In genomic region chr19:42827843-42828242, GRCm38 (mm10) we compare ENCODE assay signal across 20 mouse cellular contexts.
"Had no signal": no experiment of that assay in that cellular context is flagged by ENCODE, and none has a peak within 500 bp of the region (broad histone marks: within the 10 kb centered on the region; RNA-seq: fewer than 3 reads in every experiment).

No protein-coding gene starts in this region.

- H3K4me1 ChIP-seq: liver, embryonic 13.5 days; midbrain, embryonic 12.5 days; midbrain, embryonic 15.5 days; neural tube, embryonic 12.5 days; neural tube, embryonic 15.5 days had no signal

- H3K4me3 ChIP-seq: left cerebral cortex, adult 2 months; liver, embryonic 13.5 days; midbrain, embryonic 12.5 days; midbrain, embryonic 15.5 days; neural tube, embryonic 12.5 days; neural tube, embryonic 15.5 days had no signal

- H3K27me3 ChIP-seq: liver, embryonic 13.5 days; midbrain, embryonic 12.5 days; midbrain, embryonic 15.5 days; neural tube, embryonic 12.5 days; neural tube, embryonic 15.5 days had no signal

- H3K9ac ChIP-seq: liver, embryonic 13.5 days; midbrain, embryonic 12.5 days; midbrain, embryonic 15.5 days; neural tube, embryonic 12.5 days; neural tube, embryonic 15.5 days had no signal

- H3K27ac ChIP-seq: hindbrain, postnatal 0 days; left cerebral cortex, adult 2 months; liver, embryonic 13.5 days; macrophage; midbrain, embryonic 12.5 days; midbrain, embryonic 15.5 days; neural tube, embryonic 12.5 days; neural tube, embryonic 15.5 days had no signal

- ATAC-seq: hindbrain, postnatal 0 days; inflammation-experienced regulatory T-cells, adult 6 months; intestine, embryonic 16.5 days; midbrain, embryonic 15.5 days had no signal

- DNase-seq: kidney, adult 18-20 months; kidney, adult 9 months; kidney, postnatal 25 days; layer of hippocampus, postnatal 36 days; liver, embryonic 13.5 days; right cerebral cortex, adult 18-20 months; right cerebral cortex, postnatal 14 days; right cerebral cortex, postnatal 4 days; thymus, adult 2 months; thymus, postnatal 14 days; thymus, postnatal 4 days had no signal

- H3K9me3 ChIP-seq: liver, embryonic 13.5 days; midbrain, embryonic 12.5 days; midbrain, embryonic 15.5 days; neural tube, embryonic 12.5 days; neural tube, embryonic 15.5 days had no signal

- H3K4me2 ChIP-seq: liver, embryonic 13.5 days; midbrain, embryonic 12.5 days; midbrain, embryonic 15.5 days; neural tube, embryonic 12.5 days; neural tube, embryonic 15.5 days had no signal

- H3K36me3 ChIP-seq: liver, embryonic 13.5 days; midbrain, embryonic 12.5 days; midbrain, embryonic 15.5 days; neural tube, embryonic 12.5 days; neural tube, embryonic 15.5 days had no signal
